Mouse (Mus musculus): ENCODE data around the gene Rfx8. TPM values are rescaled to one million over a fixed set of nuclear protein-coding genes. Genes with fewer than 3 reads are reported as not detected.

Gene Rfx8
- total and polyA plus RNA-seq, 3 experiments = not detected

GRCm38 (mm10) chr1:39700599-39701273 is 20.1 kb downstream of the Rfx8 start:
- DNase-seq (ENCODE audit: low read depth, low spot score) = no peak
- no peaks in the 10 kb centered on the region for H3K9me3 ChIP-seq (replicated peaks; ENCODE audit: insufficient read depth, low read length)
- no peaks in the 10 kb centered on the region for H3K36me3 ChIP-seq (ENCODE audit: control insufficient read depth in 1 of 2, insufficient read depth in 2 of 2, low read length in 2 of 2)
- no peaks in the 10 kb centered on the region for H3K4me1 ChIP-seq (ENCODE audit: control insufficient read depth in 1 of 2, insufficient read depth in 2 of 2, low read length in 2 of 2)
- no peak overlapping the region for H3K27ac ChIP-seq (ENCODE audit: control insufficient read depth, low read depth, low read length)
- no peaks in the 10 kb centered on the region; a peak in 1 of 4 replicates for H3K27me3 ChIP-seq (ENCODE audit: control insufficient read depth in 1 of 2, insufficient read depth in 2 of 2, low read length in 2 of 2)
- H3K4me3 ChIP-seq (ENCODE audit: control insufficient read depth in 1 of 2, insufficient read depth in 1 of 2, low read depth in 2 of 2, low read length in 2 of 2) = no peak overlapping the region
- no peaks in the 10 kb centered on the region for H3K79me2 ChIP-seq (ENCODE audit: control insufficient read depth, insufficient read depth, low read length, poor library complexity)
- no peak overlapping the region for H3K9ac ChIP-seq (ENCODE audit: control insufficient read depth, low read depth, low read length, poor library complexity, severe bottlenecking)
- TF ChIP-seq JUND (IDR thresholded peaks at IDR 0.05; ENCODE audit: low read depth, low read length) = no peak
- TF ChIP-seq ZNF384 (IDR thresholded peaks at IDR 0.05; ENCODE audit: low read depth, low read length) = no peak
- no peak for TF ChIP-seq ZMIZ1 (IDR thresholded peaks at IDR 0.05; ENCODE audit: low read depth, low read length)
- no peak for TF ChIP-seq POLR2A (IDR thresholded peaks at IDR 0.05; ENCODE audit: control insufficient read depth in 1 of 2, insufficient read depth in 1 of 2, low read depth in 1 of 2, low read length in 2 of 2, poor library complexity in 1 of 2)
- no peak for TF ChIP-seq HCFC1 (IDR thresholded peaks at IDR 0.05; ENCODE audit: low read depth, low read length)
- no peak for TF ChIP-seq SMC3 (IDR thresholded peaks at IDR 0.05; ENCODE audit: low read depth, low read length)
- no peak for TF ChIP-seq ZKSCAN1 (IDR thresholded peaks at IDR 0.05; ENCODE audit: low read depth, low read length)
- no peak for TF ChIP-seq MAZ (IDR thresholded peaks at IDR 0.05; ENCODE audit: low read depth, low read length)
- no peak for TF ChIP-seq GATA1 (IDR thresholded peaks at IDR 0.05; ENCODE audit: low read depth, low read length)
- TF ChIP-seq TBP (IDR thresholded peaks at IDR 0.05; ENCODE audit: low read depth, low read length) = no peak

- no peak for DNase-seq (ENCODE audit: low read depth, low spot score)
- no peak for TF ChIP-seq NRF1 (IDR thresholded peaks at IDR 0.05; ENCODE audit: insufficient read depth, low read depth, low read length, poor library complexity, severe bottlenecking)
- no peak for TF ChIP-seq ZMIZ1 (IDR thresholded peaks at IDR 0.05; ENCODE audit: low read depth, low read length)
- no peak for TF ChIP-seq MYC (IDR thresholded peaks at IDR 0.05; ENCODE audit: low read depth, low read length)
- no peak for TF ChIP-seq TBP (IDR thresholded peaks at IDR 0.05; ENCODE audit: low read depth, low read length)
- no peak for TF ChIP-seq CHD2 (IDR thresholded peaks at IDR 0.05; ENCODE audit: low read length)
- TF ChIP-seq MAFK (IDR thresholded peaks at IDR 0.05; ENCODE audit: borderline replicate concordance, low read depth, low read length) = no peak
- TF ChIP-seq ZNF384 (IDR thresholded peaks at IDR 0.05; ENCODE audit: low read depth, low read length) = no peak
- TF ChIP-seq ZC3H11A (IDR thresholded peaks at IDR 0.05; ENCODE audit: low read depth, low read length) = no peak
- TF ChIP-seq EP300 (IDR thresholded peaks at IDR 0.05; ENCODE audit: low read depth in 1 of 2, low read length in 2 of 2) = no peak
Observed at GRCm38 (mm10) chr1:39698456-39698855, 22.3 kb downstream of the Rfx8 start.

More at GRCm38 (mm10) chr1:39698456-39698855, 22.3 kb downstream of the Rfx8 start:
- Histone ChIP-seq H3K9me3 (replicated peaks; ENCODE audit: insufficient read depth, low read length) (no peaks in the 10 kb centered on the region), H3K4me3 (ENCODE audit: control insufficient read depth in 1 of 2, insufficient read depth in 1 of 2, low read depth in 2 of 2, low read length in 2 of 2) (no peak overlapping the region), H3K4me1 (ENCODE audit: control insufficient read depth in 1 of 2, insufficient read depth in 2 of 2, low read length in 2 of 2) (no peaks in the 10 kb centered on the region), H3K9ac (ENCODE audit: control insufficient read depth, low read depth, low read length, poor library complexity, severe bottlenecking) (no peak overlapping the region), H3K27ac (ENCODE audit: control insufficient read depth, low read depth, low read length) (no peak overlapping the region), H3K27me3 (ENCODE audit: control insufficient read depth in 1 of 2, insufficient read depth in 2 of 2, low read length in 2 of 2) (no peaks in the 10 kb centered on the region; a peak in 1 of 4 replicates), H3K79me2 (ENCODE audit: control insufficient read depth, insufficient read depth, low read length, poor library complexity) (no peaks in the 10 kb centered on the region), H3K36me3 (ENCODE audit: control insufficient read depth in 1 of 2, insufficient read depth in 2 of 2, low read length in 2 of 2) (no peaks in the 10 kb centered on the region)
